Mouse (Mus musculus) bone marrow, adult 2 months (tissue): ENCODE measurements around the gene Gtf2h1. TPM values are rescaled to one million over a fixed set of nuclear protein-coding genes. Genes with fewer than 3 reads are reported as not detected.
"Not testable (repeated sequence)": the region's sequence is repeated elsewhere in the genome, so short reads cannot be mapped to it uniquely, and the experiment has no call there.

Source experiments
- H3K27ac ChIP-seq: fragments of 200-500 bp; 2 replicates; pipeline ENCODE4 v1.5.1; 2012; ENCODE audit warnings: low read depth, mild to moderate bottlenecking, control low read depth, inconsistent platforms, low read length; ENCODE audit not compliant: control insufficient read depth, poor library complexity, insufficient read depth
- H3K4me1 ChIP-seq: fragments of 200-500 bp; 2 replicates; pipeline ENCODE4 v1.6.1; 2011; ENCODE audit warnings: low read length; ENCODE audit not compliant: control insufficient read depth, insufficient read depth
- H3K4me3 ChIP-seq: fragments of 200-500 bp; replicated peaks from 2 replicates; pipeline ENCODE3; 2011; ENCODE audit warnings: mild to moderate bottlenecking, low read depth, low read length, control low read depth; ENCODE audit not compliant: control insufficient read depth
- CTCF ChIP-seq: fragments of 200-500 bp; IDR thresholded peaks from 2 replicates; pipeline ENCODE4 v1.5.1; 2011; ENCODE audit warnings: low read length, control low read depth; ENCODE audit not compliant: control insufficient read depth, insufficient read depth
- POLR2A ChIP-seq: fragments of 200-500 bp; IDR thresholded peaks from 2 replicates; pipeline ENCODE4 v1.6.1; 2011; ENCODE audit warnings: low read depth, mild to moderate bottlenecking, control low read depth, low read length, borderline replicate concordance; ENCODE audit not compliant: control insufficient read depth
- WGBS: fragments of 180-500 bp; shearing (Covaris S2); methylation state at CpG from one replicate; pipeline ENCODE4 v1.1.7; 2018; 5-methylcytosine and 5-hydroxymethylcytosine counted together
- polyA plus RNA-seq: library from polyadenylated mRNA; stranded (reverse); fragments of >200 nt; gene quantifications from 2 replicates; pipeline ENCODE4 v1.2.4, GENCODE M21; 2011; ENCODE audit warnings: low replicate concordance; ENCODE audit not compliant: missing spikeins, insufficient read depth, insufficient read length

Gtf2h1 gene
- polyA plus RNA-seq, 1 experiment: 20.0 TPM

DNA sequence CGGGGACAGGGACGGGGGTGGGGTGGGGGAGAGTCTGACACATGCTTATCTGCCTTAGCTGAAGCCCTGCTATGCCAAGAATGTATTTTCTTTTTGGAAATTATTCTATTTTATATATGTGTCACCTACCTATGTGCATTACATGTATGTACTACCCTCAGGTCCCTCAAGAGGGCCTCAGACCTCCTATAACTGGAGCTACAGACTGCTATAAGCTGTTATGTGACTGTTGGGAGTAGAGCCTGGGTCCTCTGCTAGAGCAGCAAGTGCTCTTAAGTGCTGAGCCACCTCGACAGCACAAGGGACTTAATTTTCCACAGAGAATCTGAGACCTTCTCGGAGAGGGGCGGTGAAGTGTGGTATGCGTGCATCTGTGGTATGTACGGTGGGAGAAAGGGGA, 27.5 kb upstream of the Gtf2h1 start:
- TF ChIP-seq POLR2A (no peak), CTCF (no peak)
- Histone ChIP-seq H3K4me3 (no peak overlapping the region), H3K27ac (no peak overlapping the region), H3K4me1 (no peaks in the 10 kb centered on the region)
- WGBS: 87% methylated on average over 7 of the region's 7 CpGs

DNA sequence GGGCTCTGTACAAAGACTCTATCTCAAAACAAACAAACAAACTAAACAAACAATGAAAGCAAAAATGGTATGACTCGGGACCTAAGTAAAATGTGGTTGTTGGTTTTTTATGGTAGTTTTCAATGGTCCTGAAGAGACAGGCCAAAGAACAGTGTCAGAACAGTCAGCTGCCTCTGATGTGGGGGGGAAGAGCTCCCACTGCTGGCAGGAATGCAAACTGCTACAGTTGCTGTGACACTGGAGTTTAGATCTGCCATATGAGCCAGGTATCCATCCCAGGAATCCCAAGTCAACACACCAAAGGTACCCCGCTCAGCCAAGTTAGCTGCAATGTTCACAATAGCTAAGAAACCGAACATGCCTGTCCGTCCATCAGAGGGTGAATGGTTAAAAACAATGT, 25.2 kb upstream of the Gtf2h1 start:
- peak; percentile 90 for TF ChIP-seq CTCF
- no peak for TF ChIP-seq POLR2A
- H3K4me1 ChIP-seq: no peaks in the 10 kb centered on the region
- H3K4me3 ChIP-seq: no peak overlapping the region
- WGBS: 63% methylated on average over 4 of the region's 4 CpGs
- H3K27ac ChIP-seq: no peak overlapping the region

GRCm38 (mm10) chr7:46789177-46789849, 6.6 kb upstream of the Gtf2h1 start:
- H3K4me1 ChIP-seq: peaks cover 2% of the 10 kb centered on the region; the same call in 1 of the 2 replicates
- no peak overlapping the region for H3K4me3 ChIP-seq
- TF ChIP-seq POLR2A: no peak
- no peak for TF ChIP-seq CTCF
- H3K27ac ChIP-seq: no peak overlapping the region
- WGBS: 56% methylated on average over 5 of the region's 5 CpGs

GRCm38 (mm10) chr7:46793871-46794270, 2.0 kb upstream of the Gtf2h1 start:
- no peak overlapping the region for H3K4me3 ChIP-seq
- TF ChIP-seq POLR2A (no peak), CTCF (no peak)
- 88% methylated on average over 4 of the region's 4 CpGs for WGBS
- H3K4me1 ChIP-seq: peaks cover 4% of the 10 kb centered on the region
- H3K27ac ChIP-seq: no peak overlapping the region

DNA sequence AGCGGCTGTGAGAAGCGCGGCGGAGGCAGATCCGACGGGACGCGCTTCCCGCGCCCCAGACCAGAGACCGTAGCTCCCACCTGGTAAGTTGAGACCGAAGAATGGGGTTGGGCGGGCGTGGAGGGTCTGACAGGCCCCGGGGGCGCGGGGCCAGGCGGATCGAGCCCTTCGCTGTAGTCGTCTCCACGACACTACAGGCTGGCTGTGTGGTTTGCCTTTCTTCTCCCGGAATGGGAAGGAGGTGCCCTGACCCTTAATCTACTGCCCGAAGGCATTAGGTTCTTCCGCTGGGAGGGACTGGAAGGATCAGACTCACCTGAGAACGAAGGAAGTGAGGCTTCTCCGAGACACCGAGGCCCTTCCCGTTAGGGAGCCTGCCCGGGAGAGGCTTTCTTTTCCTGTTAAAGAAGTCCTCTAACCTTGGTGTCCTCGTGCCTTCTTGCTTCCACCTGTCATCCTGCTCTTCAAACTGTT, 340 bp downstream of the Gtf2h1 start:
- TF ChIP-seq POLR2A (no peak), CTCF (no peak)
- Histone ChIP-seq H3K4me1 (peaks cover 2% of the 10 kb centered on the region), H3K27ac (peak overlapping the region; percentile 90), H3K4me3 (peak overlapping the region; percentile 89)
- WGBS: under 1% methylated on average over 31 of the region's 31 CpGs

DNA sequence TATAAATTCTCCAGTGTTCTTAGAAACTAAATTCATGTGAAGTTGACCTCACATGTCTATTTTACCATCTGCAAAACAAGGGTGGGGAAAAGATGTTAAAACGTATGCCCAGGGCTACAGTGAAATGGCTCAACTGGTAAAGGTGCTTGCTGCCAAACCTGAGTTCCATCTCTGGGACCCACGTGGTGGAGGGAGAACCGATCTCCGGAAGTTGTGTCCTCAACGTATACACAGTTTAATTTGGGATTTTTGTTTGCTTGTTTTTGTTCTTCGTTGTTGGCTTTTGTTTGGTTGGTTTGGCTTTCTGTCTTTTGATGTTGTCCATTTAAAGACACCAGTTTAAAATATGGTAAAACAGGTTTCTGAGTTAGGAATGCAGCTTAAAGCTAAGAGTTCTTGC, 876 bp downstream of the Gtf2h1 start:
- Histone ChIP-seq H3K4me3 (peak overlapping the region; percentile 89), H3K27ac (no peak overlapping the region), H3K4me1 (peaks cover 2% of the 10 kb centered on the region)
- TF ChIP-seq CTCF (no peak), POLR2A (no peak)
- WGBS: 33% methylated on average over 6 of the region's 6 CpGs

GRCm38 (mm10) chr7:46810325-46810724, 14.4 kb downstream of the Gtf2h1 start:
- Histone ChIP-seq H3K4me3 (no peak overlapping the region), H3K4me1 (no peaks in the 10 kb centered on the region), H3K27ac (no peak overlapping the region)
- no peak for TF ChIP-seq POLR2A
- TF ChIP-seq CTCF: no peak
- 62% methylated on average over 6 of the region's 6 CpGs for WGBS

DNA sequence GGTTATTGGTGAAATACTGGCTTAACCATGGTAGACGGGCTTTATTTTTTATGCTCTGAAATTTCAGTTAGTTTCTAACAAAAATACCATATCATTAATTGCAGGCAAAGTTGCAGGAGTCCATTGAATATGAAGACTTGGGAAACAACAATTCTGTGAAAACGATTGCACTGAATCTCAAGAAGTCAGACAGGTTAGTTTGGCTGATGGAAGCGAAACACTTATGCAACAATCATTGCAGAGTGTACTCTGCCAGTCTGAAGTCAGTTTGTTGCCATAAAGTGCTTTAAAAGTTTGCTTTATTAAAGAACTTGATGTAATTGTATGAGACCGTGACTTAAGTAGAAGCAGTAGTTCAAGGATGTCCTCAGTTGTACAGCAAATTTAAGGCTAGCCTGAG, 18.1 kb downstream of the Gtf2h1 start:
- no peak for TF ChIP-seq POLR2A

DNA sequence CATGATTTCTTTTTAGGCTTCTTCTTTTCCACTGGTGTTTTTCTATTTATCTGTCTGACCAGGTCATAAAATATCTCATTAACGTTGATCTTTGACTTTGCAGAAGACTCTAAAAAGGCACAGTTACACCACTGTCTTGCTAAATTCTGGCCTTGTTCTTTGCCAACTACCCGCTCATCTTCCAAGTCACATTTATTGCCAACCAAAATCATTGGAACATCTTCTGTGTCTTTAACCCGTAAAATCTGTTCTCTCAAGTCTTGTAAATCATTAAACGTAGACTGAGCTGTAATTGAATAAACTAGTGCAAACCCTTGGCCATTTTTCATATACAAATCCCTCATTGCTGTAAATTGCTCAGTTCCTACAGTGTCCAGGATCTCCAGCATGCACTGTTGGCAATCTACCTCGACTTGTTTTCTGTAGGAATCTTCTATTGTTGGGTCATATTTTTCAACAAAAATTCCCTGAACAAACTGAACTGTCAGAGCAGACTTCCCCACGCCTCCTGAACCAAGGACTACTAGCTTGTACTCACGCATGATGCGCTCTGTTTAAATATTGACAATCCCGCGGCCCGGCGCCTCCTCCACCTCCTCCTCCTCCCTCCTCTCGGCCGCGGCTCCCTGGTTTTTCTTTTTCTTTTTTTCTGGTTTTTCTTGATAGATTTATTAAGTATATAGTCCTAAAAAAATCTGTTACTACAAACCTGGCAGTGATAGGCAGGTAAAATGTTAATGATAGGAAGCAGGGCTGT, 25.2 kb downstream of the Gtf2h1 start:
- H3K27ac ChIP-seq, H3K4me1 ChIP-seq, H3K4me3 ChIP-seq: not testable (repeated sequence)
- WGBS: 91% methylated on average over 15 of the region's 15 CpGs

More for the DNA sequence above, 18.1 kb downstream of the Gtf2h1 start:
- H3K27ac ChIP-seq: no peak overlapping the region
- H3K4me1 ChIP-seq: no peaks in the 10 kb centered on the region
- WGBS: 88% methylated on average over 4 of the region's 4 CpGs
- no peak overlapping the region for H3K4me3 ChIP-seq
